Mouse (Mus musculus): ENCODE measurements around the gene Trappc12.

The Trappc12 gene

GRCm38 (mm10) chr12:28732631-28733030 is 17.6 kb downstream of the Trappc12 start:
- no peak for DNase-seq

GRCm38 (mm10) chr12:28727061-28727460 is 23.2 kb downstream of the Trappc12 start:
- DNase-seq, result no peak

GRCm38 (mm10) chr12:28726204-28726603 is 24.1 kb downstream of the Trappc12 start:
- DNase-seq, result no peak

DNA sequence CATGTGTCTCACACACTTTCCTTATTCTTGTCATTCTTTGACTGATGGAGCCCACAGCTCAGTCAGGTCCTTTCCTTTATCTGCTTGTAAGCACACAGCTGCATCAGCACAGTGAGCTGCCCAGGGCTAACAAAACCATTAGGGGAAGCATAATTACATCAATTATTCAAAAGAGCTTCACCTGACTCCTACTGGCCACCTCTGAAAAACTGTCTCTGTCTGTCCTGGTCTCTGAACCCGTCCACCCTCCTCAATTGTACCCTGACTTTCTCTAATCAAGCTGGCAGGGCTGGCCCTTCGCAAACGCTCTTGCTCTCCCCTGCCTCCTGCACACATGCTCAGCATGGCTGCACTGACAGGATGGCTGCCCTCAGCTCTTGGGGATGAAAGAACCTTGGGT is 25.9 kb downstream of the Trappc12 start:
- DNase-seq, result no peak

- DNase-seq, result no peak
These were observed 32.2 kb downstream of the Trappc12 start for GRCm38 (mm10) chr12:28718106-28718505.

GRCm38 (mm10) chr12:28717066-28717465 is 33.2 kb downstream of the Trappc12 start:
- DNase-seq, result no peak

DNA sequence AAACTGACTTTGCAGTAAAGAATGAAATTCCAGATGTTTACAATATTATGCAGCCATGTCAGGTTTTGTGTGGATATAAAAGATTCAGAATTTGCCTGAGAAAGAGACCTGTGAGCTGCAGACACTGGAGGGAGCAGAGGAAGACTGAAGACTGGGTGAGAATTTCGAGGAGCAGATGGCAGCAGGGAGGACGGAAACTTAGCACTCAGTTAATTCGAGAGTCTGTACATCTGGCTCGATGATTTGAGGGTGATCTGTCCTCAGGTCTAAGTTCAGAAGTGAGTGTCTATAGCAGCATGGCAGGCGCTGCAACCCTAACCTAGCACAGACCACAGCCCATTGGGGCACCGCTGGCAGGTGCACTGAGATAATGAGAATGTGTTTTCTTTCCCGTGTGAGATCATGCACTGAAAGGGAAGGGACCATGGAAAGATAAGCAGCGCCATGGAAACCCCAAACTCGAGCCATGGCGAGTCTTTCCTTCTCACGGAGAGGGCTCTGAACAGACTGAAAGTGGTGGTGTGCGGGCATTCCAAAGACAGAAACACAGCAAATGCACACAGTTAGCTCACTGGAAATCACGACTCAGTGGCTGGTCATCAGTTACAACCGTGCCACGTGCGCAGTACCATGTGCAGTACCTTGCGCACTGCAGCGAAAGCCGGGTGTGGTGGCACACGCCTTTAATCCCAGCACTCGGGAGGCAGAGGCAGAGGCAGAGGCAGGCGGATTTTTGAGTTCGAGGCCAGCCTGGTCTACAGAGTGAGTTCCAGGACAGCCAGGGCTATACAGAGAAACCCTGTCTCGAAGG is 35.2 kb downstream of the Trappc12 start:
- DNase-seq, result no peak

DNA sequence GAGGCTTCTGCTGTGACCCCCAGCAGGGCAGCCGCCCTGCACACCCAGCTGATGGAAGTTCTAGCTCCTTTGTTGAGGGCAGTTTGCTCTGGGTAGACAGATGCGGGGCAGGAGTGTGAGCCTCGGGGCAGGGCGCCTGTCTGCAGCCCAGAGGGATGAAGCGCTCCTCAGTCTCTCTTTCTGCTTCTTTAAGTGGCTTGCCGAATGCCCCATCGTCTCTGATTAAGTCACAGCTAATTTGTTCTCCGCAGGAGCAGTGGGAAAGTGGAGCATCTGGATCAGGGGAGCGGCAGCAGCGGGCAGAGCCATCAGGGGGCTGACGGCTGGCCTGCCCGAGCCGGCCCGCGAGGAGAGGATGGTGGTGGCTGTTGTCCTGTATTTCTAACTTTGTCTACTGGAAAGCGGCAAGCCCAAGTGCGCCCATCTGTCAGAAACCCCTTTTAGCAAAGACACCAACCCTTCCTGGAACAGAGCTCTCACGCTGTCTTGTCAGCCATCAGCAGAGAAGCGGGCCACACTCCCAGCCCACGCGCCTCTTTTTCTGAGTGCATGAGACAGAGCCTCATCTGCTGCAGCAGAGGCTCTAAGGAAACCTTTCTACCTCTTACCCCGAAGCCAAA is 39.6 kb downstream of the Trappc12 start:
- DNase-seq, result no peak

DNA sequence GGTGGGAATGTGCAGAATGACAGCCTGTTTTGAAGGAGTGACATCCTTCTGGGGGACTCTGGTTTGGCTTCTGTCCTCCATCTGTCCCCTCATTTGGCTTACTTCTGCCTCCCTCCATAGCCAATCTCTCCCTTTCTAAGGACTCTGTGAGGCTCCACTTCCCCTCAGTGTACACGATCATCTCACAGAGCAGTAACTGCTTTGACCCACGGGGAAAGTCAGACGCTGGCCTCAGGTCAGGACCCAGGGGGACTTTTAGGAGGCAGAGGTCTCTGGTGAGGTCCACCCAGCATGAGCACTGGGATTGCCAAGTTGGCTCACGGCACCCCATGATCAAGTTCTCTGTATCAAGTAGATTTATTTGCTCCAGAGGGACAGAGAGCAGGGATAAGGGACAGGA is 42.1 kb downstream of the Trappc12 start:
- DNase-seq, result no peak

GRCm38 (mm10) chr12:28705204-28705603 is 45.1 kb downstream of the Trappc12 start:
- no peak for DNase-seq

DNA sequence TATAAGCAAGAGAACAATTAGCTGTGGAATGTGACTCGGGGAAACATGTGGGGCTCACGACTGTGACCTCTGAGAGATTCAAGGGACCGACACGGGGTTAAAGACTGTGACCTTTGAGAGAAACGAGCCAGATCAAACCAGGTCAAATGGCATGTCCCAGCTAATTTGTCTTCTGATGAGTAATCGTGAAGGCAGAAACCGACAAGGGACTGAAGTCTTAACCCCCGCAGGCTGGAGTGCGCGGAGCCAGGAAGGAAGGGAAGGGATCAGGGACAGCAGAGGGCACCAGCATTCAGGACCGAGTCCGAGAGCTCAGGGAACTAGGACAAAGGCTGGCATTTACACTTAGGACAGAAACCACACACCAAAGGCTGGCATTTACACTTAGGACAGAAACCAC is 45.9 kb downstream of the Trappc12 start:
- no peak for DNase-seq

DNA sequence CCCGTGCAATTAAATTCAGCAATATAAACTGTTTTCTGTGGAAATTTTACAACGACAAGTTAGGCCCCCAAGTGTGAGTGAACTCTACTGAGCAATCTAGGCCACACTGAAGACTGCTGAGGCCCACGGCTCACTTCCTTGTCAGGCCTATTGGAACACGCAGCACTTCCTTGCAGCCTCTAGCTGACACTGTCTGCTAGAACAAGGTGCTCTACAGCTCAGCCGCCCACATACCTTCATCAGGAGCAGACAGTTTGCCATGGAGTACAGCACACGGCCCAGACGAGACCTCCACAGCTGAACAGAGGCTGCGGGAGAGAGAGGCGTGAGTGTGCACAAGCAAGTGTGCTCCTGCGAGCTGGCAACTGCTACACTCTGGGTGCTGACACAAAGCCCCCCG is 49.0 kb downstream of the Trappc12 start:
- DNase-seq, result no peak

- DNase-seq, result peak; percentile 84
These were observed 49.7 kb downstream of the Trappc12 start for GRCm38 (mm10) chr12:28700561-28701025.

DNA sequence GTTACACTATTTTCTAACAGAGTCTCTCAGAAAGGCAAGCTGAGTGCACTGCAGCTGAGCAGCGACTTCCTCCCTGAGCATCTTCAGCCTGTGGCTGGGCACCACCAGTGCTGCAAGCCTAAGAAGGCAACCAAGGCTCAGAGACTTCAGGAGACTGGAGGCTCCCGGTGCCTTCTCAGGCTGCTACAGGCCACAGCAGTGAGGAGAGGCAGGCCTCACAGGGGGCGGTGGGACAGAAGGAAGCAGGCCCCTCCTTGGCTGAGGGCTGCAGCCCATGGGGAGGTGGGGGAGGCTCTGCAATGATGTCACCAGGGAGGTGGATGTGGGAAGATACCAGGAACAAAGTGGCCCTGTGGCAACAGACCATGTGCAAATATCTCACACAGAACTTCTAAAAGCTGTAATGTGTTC is 50.2 kb downstream of the Trappc12 start:
- DNase-seq, result peak; percentile 45

DNA sequence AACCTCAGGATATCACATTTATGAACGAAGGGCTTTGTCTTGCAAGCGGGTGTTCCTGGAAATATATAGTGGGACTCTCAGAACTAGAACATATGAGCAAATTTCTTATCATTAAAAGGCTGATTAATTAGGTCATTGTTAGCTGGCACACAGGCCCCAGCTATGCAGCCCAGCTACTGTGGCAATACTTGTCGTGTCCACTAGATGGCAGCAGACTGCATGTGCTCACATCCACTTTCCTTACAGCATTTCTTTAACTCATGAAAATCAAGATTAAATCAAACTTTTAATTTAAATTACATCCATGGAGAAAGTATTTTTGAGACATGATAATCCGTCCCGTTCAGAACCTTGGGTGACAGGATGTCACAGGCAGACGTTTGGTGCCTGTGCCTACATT is 50.6 kb downstream of the Trappc12 start:
- peak; percentile 71 for DNase-seq

- no peak for DNase-seq
These were observed 51.2 kb downstream of the Trappc12 start for GRCm38 (mm10) chr12:28699086-28699485.

- DNase-seq, result no peak
These were observed 52.3 kb downstream of the Trappc12 start for GRCm38 (mm10) chr12:28697821-28698595.

GRCm38 (mm10) chr12:28694776-28695175 is 55.5 kb downstream of the Trappc12 start:
- peak; percentile 73 for DNase-seq

DNA sequence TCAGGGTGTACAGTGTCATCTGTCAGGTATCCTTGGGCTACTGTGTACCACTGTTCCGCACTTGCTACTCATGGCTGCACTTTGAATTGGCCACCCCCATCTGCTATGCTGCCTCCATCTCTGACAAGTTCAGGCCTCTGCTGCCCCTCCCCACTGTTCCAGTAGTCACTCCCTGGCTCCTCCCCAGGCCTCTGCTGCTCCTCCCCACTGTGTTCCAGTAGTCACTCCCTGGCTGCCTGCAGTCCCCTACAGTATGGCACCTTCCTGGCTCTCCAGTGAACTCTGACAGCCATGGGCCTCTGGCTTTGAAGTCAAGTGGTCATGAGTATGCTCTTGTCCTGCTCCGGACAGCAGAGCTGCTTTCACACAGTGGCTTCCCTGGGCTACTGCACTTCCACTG is 56.0 kb downstream of the Trappc12 start:
- peak; percentile 40 for DNase-seq

DNA sequence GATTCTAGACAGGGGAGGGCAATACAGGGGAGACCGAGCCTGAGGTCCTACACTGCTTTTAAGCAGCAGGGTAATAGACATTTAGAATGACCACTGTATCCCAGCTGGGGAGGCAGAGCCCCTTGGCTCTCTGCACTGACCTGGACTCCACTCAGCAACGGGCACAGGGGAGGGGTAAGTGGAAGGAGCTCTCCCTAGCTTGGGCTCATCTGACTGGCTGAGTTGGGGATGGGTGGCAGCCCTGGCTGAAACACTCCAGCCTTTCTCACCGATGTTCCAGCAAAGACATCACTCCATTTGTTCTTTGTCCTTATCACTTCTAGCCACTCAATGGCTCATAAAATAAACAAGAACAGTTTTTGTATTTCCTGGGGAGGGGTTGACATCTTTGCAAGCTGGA is 56.5 kb downstream of the Trappc12 start:
- no peak for DNase-seq

DNA sequence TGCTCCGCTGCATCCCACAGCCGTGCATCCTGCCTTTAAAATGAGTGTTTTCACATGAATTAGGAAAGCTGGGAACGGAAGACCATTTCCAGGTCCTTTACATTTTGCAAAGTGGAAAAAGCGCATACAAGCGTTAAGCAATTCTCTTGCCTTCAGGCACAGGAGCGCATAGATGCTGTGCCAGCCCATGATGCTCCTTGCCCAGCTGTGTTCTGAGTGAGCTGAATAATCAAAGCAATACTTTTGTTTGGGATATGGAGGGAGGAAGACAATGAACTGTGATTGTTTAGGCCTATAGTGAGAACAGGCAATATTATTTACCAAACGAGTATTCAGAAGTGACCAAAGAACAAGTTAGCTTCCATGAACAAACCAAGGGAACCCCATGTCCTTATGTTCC is 59.5 kb downstream of the Trappc12 start:
- DNase-seq, result no peak

- DNase-seq, result no peak
These were observed 61.3 kb downstream of the Trappc12 start for GRCm38 (mm10) chr12:28688996-28689395.

GRCm38 (mm10) chr12:28686199-28686879 is 63.9 kb downstream of the Trappc12 start:
- no peak for DNase-seq

Measured in cerebellum, adult 11-12 months (tissue).